Mouse (Mus musculus): ENCODE measurements around the gene Gm10719. TPM values are rescaled to one million over a fixed set of nuclear protein-coding genes. Genes with fewer than 3 reads are reported as not detected.
"Not testable (repeated sequence)": the region's sequence is repeated elsewhere in the genome, so short reads cannot be mapped to it uniquely, and the experiment has no call there.

Gene Gm10719
- polyA plus RNA-seq, 1 experiment from 2014 or later: not detected

GRCm38 (mm10) chr9:3030677-3031318 is 13.6 kb downstream of the Gm10719 start:
- not testable (repeated sequence) for H3K4me2 ChIP-seq; H3K4me1 ChIP-seq (ENCODE audit: control insufficient read depth, insufficient read depth, low read length); H3K27ac ChIP-seq (ENCODE audit: low read depth, low read length); H3K27me3 ChIP-seq (ENCODE audit: control insufficient read depth, insufficient read depth, low read length); H3K9ac ChIP-seq (ENCODE audit: low read depth, low read length); H3K9me3 ChIP-seq (replicated peaks; ENCODE audit: control insufficient read depth, low read length); H3K36me3 ChIP-seq (ENCODE audit: control insufficient read depth, insufficient read depth, low read length); H3K4me3 ChIP-seq (ENCODE audit: low read depth, low read length)
- 53% methylated on average over 2 of the region's 10 CpGs for WGBS (ENCODE audit: insufficient replicate concordance)
- ATAC-seq (replicated peaks; ENCODE audit: insufficient number of reproducible peaks, low FRiP score, low TSS enrichment): 0 out of 2 replicates have a peak, but pooled peaks have one; percentile 37

GRCm38 (mm10) chr9:3034299-3034698 is 17.1 kb downstream of the Gm10719 start, which contains the start of gene Gm17535:
Gene Gm17535, plus strand, starts transcription at chr9:3034599.
- H3K27me3 ChIP-seq (ENCODE audit: control insufficient read depth, insufficient read depth, low read length); H3K4me3 ChIP-seq (ENCODE audit: low read depth, low read length); H3K36me3 ChIP-seq (ENCODE audit: control insufficient read depth, insufficient read depth, low read length); H3K9me3 ChIP-seq (replicated peaks; ENCODE audit: control insufficient read depth, low read length); H3K9ac ChIP-seq (ENCODE audit: low read depth, low read length); H3K4me2 ChIP-seq; H3K4me1 ChIP-seq (ENCODE audit: control insufficient read depth, insufficient read depth, low read length); H3K27ac ChIP-seq (ENCODE audit: low read depth, low read length); ATAC-seq (replicated peaks; ENCODE audit: insufficient number of reproducible peaks, low FRiP score, low TSS enrichment): not testable (repeated sequence)
- no CpG with 5 or more reads among the region's 8 CpGs for WGBS (ENCODE audit: insufficient replicate concordance)

- H3K9me3 ChIP-seq (replicated peaks; ENCODE audit: control insufficient read depth, low read length); H3K4me2 ChIP-seq; H3K36me3 ChIP-seq (ENCODE audit: control insufficient read depth, insufficient read depth, low read length); H3K4me3 ChIP-seq (ENCODE audit: low read depth, low read length); H3K9ac ChIP-seq (ENCODE audit: low read depth, low read length); H3K27me3 ChIP-seq (ENCODE audit: control insufficient read depth, insufficient read depth, low read length); ATAC-seq (replicated peaks; ENCODE audit: insufficient number of reproducible peaks, low FRiP score, low TSS enrichment); H3K4me1 ChIP-seq (ENCODE audit: control insufficient read depth, insufficient read depth, low read length); H3K27ac ChIP-seq (ENCODE audit: low read depth, low read length): not testable (repeated sequence)
- WGBS (ENCODE audit: insufficient replicate concordance): 72% methylated on average over 6 of the region's 8 CpGs
These were observed 19.4 kb downstream of the Gm10719 start, which contains the start of gene Gm10715 for GRCm38 (mm10) chr9:3036577-3036976. Gene Gm10715, plus strand, starts transcription at chr9:3036877.

GRCm38 (mm10) chr9:3038161-3038560 is 21.0 kb downstream of the Gm10719 start:
- H3K4me1 ChIP-seq (ENCODE audit: control insufficient read depth, insufficient read depth, low read length); H3K36me3 ChIP-seq (ENCODE audit: control insufficient read depth, insufficient read depth, low read length); H3K27ac ChIP-seq (ENCODE audit: low read depth, low read length); H3K4me3 ChIP-seq (ENCODE audit: low read depth, low read length); H3K9ac ChIP-seq (ENCODE audit: low read depth, low read length); H3K9me3 ChIP-seq (replicated peaks; ENCODE audit: control insufficient read depth, low read length); ATAC-seq (replicated peaks; ENCODE audit: insufficient number of reproducible peaks, low FRiP score, low TSS enrichment); H3K27me3 ChIP-seq (ENCODE audit: control insufficient read depth, insufficient read depth, low read length); H3K4me2 ChIP-seq: not testable (repeated sequence)
- 53% methylated on average over 4 of the region's 4 CpGs for WGBS (ENCODE audit: insufficient replicate concordance)

Small RNA genes lying within 50 kb of the gene (microRNA-seq; reads per million reads assigned to microRNA genes)
- not detected for gene Mir101c (ENCODE audit: borderline number of aligned reads)

Other genes starting within 250 kb of the Gm10719 start
- not detected in 2 replicates for gene Gm10722, start 16.5 kb upstream of the Gm10719 start, polyA plus RNA-seq (2014; fragmentation: Nextera tagmentation; extraction: Ambion mirVana)
- gene Gm11168, start 14.1 kb upstream of the Gm10719 start, polyA plus RNA-seq (2014; fragmentation: Nextera tagmentation; extraction: Ambion mirVana): not detected in 2 replicates
- gene Gm10721, start 4.3 kb upstream of the Gm10719 start, polyA plus RNA-seq (2014; fragmentation: Nextera tagmentation; extraction: Ambion mirVana): not detected in 2 replicates
- not detected in 2 replicates for gene Gm10720, start 1.8 kb upstream of the Gm10719 start, polyA plus RNA-seq (2014; fragmentation: Nextera tagmentation; extraction: Ambion mirVana)
- not detected in 2 replicates for gene Gm10718, start 6.1 kb downstream of the Gm10719 start, polyA plus RNA-seq (2014; fragmentation: Nextera tagmentation; extraction: Ambion mirVana)
- not detected in 2 replicates for gene Gm10717, start 8.0 kb downstream of the Gm10719 start, polyA plus RNA-seq (2014; fragmentation: Nextera tagmentation; extraction: Ambion mirVana)
- gene Gm17535, start 17.2 kb downstream of the Gm10719 start, polyA plus RNA-seq (2014; fragmentation: Nextera tagmentation; extraction: Ambion mirVana): not detected in 2 replicates
- gene Gm10715, start 19.5 kb downstream of the Gm10719 start, polyA plus RNA-seq (2014; fragmentation: Nextera tagmentation; extraction: Ambion mirVana): not detected in 2 replicates